Mouse (Mus musculus) frontal cortex, postnatal 25 days (tissue): Measurements from ENCODE around the gene Atxn7l2.

Source experiments
- DNase-seq, 2 experiments: peaks; one replicate each; pipeline ENCODE4 v3.0.0; 2022; ENCODE audit warnings: low spot score in 2 of 2

Gene Atxn7l2

DNA sequence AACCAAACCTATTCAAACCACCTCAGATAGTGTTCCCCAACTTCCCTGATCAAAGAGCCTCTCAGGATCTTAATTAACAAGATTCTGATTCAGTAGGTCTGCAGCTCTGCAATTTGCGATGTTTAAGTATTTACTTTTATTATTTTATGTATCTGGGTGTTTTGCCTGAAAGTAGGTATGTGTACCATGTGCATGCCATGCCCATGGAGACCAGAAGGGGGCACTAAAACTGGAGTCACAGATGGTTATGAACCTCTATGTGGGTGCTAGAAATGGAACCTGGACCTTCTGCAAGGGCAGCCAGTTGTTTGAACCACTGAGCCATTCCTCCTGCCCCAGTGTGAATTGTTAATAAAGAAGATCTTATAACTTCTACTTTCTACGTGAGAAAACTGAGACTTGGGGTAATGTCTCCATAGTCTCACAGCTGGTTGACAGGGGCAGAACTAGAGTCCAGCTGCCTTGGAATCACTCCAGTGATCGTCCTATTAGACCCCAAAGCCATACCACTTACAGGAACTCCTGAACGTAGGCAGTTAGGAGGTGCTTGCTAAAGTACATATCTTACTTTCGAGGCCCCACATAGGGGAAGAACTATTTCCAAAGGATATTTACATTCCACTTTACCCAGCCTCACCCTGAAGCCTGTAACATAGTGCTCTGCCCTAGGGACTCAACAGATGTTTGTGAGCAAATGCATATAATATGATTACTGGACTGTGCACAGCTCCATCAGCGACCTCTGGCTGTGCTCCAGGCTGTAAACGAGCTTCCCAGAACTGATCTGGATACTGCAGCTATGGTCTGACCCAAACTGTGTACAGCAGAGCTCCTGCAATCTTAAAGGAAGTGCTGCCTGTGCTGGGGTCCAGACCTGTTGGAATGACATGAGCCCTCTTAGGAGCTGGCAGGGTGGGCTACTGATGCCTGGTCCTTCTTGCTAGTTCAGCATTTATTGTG, 31.7 kb downstream of the Atxn7l2 start:
- no peak for DNase-seq

DNA sequence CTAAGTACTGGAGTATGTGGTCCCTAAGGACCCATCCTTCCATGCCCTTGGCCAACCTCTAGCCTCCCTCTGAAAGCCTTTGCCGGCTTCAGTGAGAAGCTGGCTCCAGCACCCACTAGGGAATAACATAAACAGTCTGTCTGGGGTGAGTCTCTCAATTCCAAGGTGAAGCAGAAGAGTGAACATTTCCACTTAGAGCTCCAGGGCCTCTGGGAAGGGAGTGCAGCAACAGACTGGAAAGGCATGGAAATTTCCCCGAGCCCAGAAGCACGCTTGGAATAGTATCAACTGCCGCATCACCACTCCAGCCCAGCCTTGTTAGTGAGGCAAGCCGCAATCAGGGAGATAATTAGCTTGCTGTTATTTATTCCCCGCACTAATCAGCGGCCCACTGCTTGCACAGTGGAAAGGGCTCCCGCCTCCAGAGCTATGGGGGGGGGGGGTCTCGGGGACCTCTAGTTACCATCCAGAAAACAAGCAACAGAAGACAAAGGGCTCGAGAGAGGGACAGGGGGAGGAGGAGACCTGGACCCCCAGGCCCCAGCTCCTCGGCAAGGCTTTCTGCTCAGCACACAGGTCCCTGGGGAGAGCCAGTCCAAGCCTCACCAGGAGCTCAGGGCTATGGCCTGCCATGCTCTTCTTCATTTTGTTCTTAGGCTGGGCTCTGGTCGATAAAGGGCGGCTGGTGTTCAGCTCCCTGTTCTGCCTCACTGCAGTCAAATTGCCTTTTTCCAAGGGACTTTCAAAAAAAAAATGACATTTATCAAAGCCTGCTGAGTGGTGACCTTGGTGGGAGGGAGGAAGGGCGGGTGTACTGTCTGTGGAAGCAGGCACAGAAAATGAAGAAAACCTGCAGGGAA, 35.8 kb downstream of the Atxn7l2 start:
- DNase-seq, result peak in 1 of 2 experiments; percentile 52

DNA sequence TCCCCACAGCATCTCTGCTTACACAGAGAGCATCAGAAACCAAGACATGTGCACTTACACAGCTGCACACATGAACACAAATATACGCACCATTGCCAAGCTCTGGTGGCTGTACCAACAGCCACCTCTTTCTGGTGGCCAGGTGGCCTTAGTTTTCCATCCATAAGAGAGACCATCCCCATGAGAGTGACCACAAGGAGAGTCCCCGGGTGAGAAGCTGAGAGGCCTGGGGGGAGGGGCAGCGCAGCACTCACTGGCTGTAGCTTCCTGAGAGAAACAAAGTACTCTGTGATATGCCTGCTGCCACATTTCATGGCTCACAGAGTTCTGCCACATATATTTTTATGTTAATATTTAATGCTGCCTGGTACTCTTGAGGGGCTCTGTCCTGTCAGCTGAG, 41.5 kb downstream of the Atxn7l2 start:
- DNase-seq, result no peak

- no peak for DNase-seq
Observed at GRCm38 (mm10) chr3:108167499-108167898, 43.2 kb downstream of the Atxn7l2 start.

DNA sequence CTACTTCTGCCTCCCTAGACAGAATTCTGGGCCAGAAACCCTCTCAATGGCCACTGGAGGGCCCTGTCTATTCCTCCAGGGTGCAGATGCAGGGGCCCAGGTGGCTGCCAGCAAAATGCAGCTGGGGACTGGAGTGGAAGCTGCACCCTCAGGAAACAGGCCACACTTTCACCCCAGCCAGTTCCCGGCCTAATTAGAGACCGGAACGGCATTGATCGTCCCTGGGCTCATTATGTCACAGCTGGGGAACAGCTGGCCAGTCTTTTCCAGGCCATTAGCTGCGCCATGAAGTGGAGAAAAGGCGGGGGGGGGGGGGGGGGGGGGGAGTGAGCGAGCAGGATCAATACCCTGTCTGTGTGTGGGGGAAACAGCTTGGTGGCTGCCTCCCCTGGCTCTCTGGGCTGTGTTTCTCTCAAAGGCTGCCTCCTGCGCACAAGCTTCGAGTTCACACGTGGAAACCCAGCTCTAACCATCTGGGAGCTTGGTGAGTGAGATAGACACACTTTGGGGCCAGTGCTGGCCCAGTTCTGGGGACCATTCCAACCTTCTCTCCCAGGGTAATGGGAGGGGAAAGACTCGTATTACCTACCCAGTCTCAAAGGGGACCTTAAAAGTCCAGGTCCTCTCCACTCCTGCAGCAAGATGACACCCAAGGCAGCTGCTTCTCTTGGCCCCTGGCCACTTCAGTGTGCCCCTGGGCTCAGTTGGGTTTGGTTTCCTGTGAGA, 44.1 kb downstream of the Atxn7l2 start:
- DNase-seq, result peak in 1 of 2 experiments; percentile 17

DNA sequence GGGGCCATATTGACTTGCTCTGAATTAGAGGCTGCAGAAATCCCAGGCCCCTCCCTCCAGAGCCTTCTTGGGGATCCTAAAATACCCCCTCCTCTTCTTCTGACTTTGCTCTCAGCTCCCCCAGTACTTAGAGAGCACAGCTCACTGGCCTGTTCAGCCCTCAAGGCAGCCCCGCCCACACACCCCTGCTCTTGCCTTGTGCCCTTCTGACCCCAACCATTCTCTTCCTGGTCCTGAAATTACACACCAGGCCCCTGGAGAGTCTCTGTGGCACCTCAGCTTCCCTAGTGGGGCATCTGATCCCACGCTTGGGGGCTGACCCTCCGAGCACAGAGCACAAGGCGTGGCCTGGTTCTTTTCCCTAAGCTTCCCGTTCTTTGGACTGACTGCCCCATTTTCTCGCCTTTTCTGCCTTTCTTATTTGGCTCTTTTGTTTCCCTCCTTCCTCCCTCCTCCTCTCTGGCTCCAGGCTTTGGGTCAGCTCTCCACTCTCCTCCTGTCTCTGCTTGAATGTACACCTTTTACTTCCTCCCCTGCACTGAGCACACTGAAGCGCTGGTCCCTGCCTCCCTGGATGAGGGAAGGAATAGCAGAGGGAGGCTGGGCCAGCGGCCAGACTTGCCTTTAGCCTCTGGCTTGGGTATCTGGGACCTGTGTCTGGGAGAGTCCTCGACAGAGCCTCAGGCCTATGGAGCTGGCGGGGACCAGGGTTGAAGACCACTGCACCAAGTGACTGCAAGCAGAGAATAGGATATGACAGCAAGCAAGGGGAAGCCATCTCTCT, 45.0 kb downstream of the Atxn7l2 start:
- DNase-seq, result no peak

- DNase-seq, result peak; percentile 79 to 85
Observed at GRCm38 (mm10) chr3:108164807-108165206, 45.9 kb downstream of the Atxn7l2 start.

DNA sequence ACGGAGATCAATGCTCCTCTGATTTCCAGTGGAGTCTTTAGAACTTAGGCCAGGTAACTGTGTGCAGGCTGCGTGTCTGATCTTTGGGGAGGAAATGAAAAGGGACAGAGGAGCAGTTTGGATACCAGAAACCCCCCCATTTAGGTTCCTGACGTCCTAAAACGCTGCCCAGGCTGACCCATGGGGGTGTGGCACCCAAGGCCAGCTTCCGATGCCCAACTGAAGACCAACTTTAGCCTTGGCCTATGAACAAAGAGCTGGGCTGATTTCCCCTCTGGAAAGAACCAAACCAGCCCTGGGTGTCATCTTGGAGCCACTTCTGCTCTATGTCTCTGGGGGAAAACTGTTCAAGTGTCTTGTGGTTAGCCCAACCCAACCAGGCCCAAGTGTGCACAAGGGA, 46.6 kb downstream of the Atxn7l2 start:
- DNase-seq, result no peak

GRCm38 (mm10) chr3:108158383-108159037, 52.2 kb downstream of the Atxn7l2 start:
- DNase-seq, result peak in 1 of 2 experiments; percentile 60

GRCm38 (mm10) chr3:108154656-108155055, 56.1 kb downstream of the Atxn7l2 start, which contains the start of gene Gpr61:
Gene Gpr61 (minus strand): TSS chr3:108154882.
- DNase-seq, result peak; percentile 48 to 55

- no peak for DNase-seq
Observed at GRCm38 (mm10) chr3:108152290-108152689, 58.4 kb downstream of the Atxn7l2 start.
